15 mouse cellular contexts compared by ENCODE assay signal in genomic region chr11:54733546-54733945, GRCm38 (mm10). TPM values are rescaled to one million over a fixed set of nuclear protein-coding genes. Genes with fewer than 3 reads are reported as not detected.
DNase-seq lines count a peak whose midpoint lies in the region; ATAC-seq and TF ChIP-seq lines count a peak whose summit lies in the region.
"Had no signal": no experiment of that assay in that cellular context is flagged by ENCODE, and none has a peak within 500 bp of the region (broad histone marks: within the 10 kb centered on the region; RNA-seq: fewer than 3 reads in every experiment).

No protein-coding gene starts in this region.

- no peaks in the 10 kb centered on the region for H3K9me3 ChIP-seq in lung, postnatal 0 days (ENCODE audit: low read length)
- H3K9me3 ChIP-seq: liver, embryonic 15.5 days had no signal

- no peak for TF ChIP-seq CTCF in lung, postnatal 0 days (IDR thresholded peaks at IDR 0.05)

- H3K27me3 ChIP-seq in lung, postnatal 0 days (replicated peaks; ENCODE audit: insufficient read depth, low read length), result no peaks in the 10 kb centered on the region
- H3K27me3 ChIP-seq: liver, embryonic 15.5 days had no signal

- DNase-seq in kidney, adult 11 months, result peak; percentile 10
- no peak for DNase-seq in kidney, adult 18-20 months
- DNase-seq in B cell, adult 2 months, result peak; percentile 63 to 74
- peak; percentile 44 for DNase-seq in retina, embryonic 14.5 days (ENCODE audit: low spot score)
- no peak for DNase-seq in lung, postnatal 0 days (ENCODE audit: low spot score)
- no peak for DNase-seq in MN1 (ENCODE audit: low spot score)
- DNase-seq in left cerebral cortex, adult 8-10 months (ENCODE audit: low spot score in 2 of 2), result no peak
- DNase-seq: cerebellum, adult 8-10 months; embryo, embryonic 11 days; forebrain, postnatal 0 days; gastrocnemius, postnatal 14 days; heart, postnatal 4 days had no signal

- TF ChIP-seq EP300 in lung, postnatal 0 days (IDR thresholded peaks at IDR 0.05), result no peak

- ATAC-seq in granulocyte monocyte progenitor cell, adult 5-6 weeks (replicated peaks; ENCODE audit: poor library complexity, severe bottlenecking), result peak; percentile 28; the same call in 1 of the 2 replicates
- no peak for ATAC-seq in lung, postnatal 0 days
- ATAC-seq: forebrain, postnatal 0 days had no signal

- no peak overlapping the region for H3K4me2 ChIP-seq in lung, postnatal 0 days (replicated peaks; ENCODE audit: low read depth, low read length)
- H3K4me2 ChIP-seq: heart, embryonic 11.5 days; liver, embryonic 15.5 days had no signal

- H3K9ac ChIP-seq in lung, postnatal 0 days (replicated peaks; ENCODE audit: low read depth), result no peak overlapping the region
- H3K9ac ChIP-seq: forebrain, postnatal 0 days; liver, embryonic 15.5 days had no signal

- whole genome bisulfite sequencing in lung, postnatal 0 days, result 81% methylated on average over 7 of the region's 7 CpGs

- no peaks in the 10 kb centered on the region; the same call in 1 of the 2 replicates for H3K4me1 ChIP-seq in lung, postnatal 0 days (ENCODE audit: insufficient read depth, low read depth, low read length)

- H3K36me3 ChIP-seq in lung, postnatal 0 days (ENCODE audit: insufficient read depth, low read length), result no peaks in the 10 kb centered on the region

- no peak overlapping the region for H3K27ac ChIP-seq in lung, postnatal 0 days (ENCODE audit: low read length)
- H3K27ac ChIP-seq: liver, embryonic 15.5 days had no signal

- H3K4me3 ChIP-seq in lung, postnatal 0 days (ENCODE audit: low read depth, low read length), result no peak overlapping the region
- H3K4me3 ChIP-seq: liver, embryonic 15.5 days had no signal

RNA-seq across cellular contexts. Expression of gene Cdc42se2, which starts 53.9 kb away (rescaled TPM):
- total RNA-seq in granulocyte monocyte progenitor cell, adult 5-6 weeks (2014; fragmentation: Nextera tagmentation), result 41.6 and 47.5 TPM in 2 replicates
- total RNA-seq in granulocyte monocyte progenitor cell, adult 5-6 weeks (2017), result 48.0 and 48.6 TPM in 2 replicates
- polyA plus RNA-seq in lung, postnatal 0 days (2015; fragmentation: Nextera tagmentation; extraction: Ambion mirVana), result 56.3 and 62.5 TPM in 2 replicates
- 100 to 1,000 TPM; 112 to 138 (median 115) TPM for total RNA-seq in left cerebral cortex, adult 8-10 months (2022)

Comparison
In these comparisons a context has a peak if more than half of its experiments do, and no peak if none do; other contexts are left out.
1. DNase-seq: peak in kidney, adult 11 months (single experiment), B cell, adult 2 months (2 of 2) and retina, embryonic 14.5 days (single experiment); none in kidney, adult 18-20 months (single experiment), lung, postnatal 0 days (single experiment), MN1 (single experiment) and left cerebral cortex, adult 8-10 months (0 of 2).